Mouse (Mus musculus) MEL (cell line): ENCODE results near the gene Fam169a. TPM values are rescaled to one million over a fixed set of nuclear protein-coding genes. Genes with fewer than 3 reads are reported as not detected.

Experiments used
- DNase-seq: peaks from one replicate; pipeline ENCODE4 v3.0.0; 2011; ENCODE audit warnings: low read depth, low spot score
- H3K27ac ChIP-seq: 2 replicates; pipeline ENCODE4 v1.5.1; 2012; ENCODE audit warnings: low read depth, mild to moderate bottlenecking, control low read depth, low read length, moderate library complexity; ENCODE audit not compliant: control insufficient read depth
- H3K27me3 ChIP-seq, 2 experiments: fragments of 150-350 bp in 1 of 2; sonication (generic) in 1 of 2; 2 replicates each; pipeline ENCODE4 v1.6.1; 2012; ENCODE audit warnings: low read length in 2 of 2, mild to moderate bottlenecking in 2 of 2, improper control_type of control experiment in 1 of 2, moderate library complexity in 1 of 2; ENCODE audit not compliant: insufficient read depth in 2 of 2, control insufficient read depth in 1 of 2
- H3K36me3 ChIP-seq, 2 experiments: 2 replicates each; pipeline ENCODE4 v1.6.1; 2012 to 2014; ENCODE audit warnings: low read length in 2 of 2, improper control_type of control experiment in 1 of 2, inconsistent platforms in 1 of 2, mild to moderate bottlenecking in 1 of 2; ENCODE audit not compliant: insufficient read depth in 2 of 2, control insufficient read depth in 1 of 2
- H3K4me1 ChIP-seq, 2 experiments: fragments of 150-350 bp in 1 of 2; sonication (generic) in 1 of 2; 2 replicates each; pipeline ENCODE4 v1.6.1; 2012; ENCODE audit warnings: low read length in 2 of 2, improper control_type of control experiment in 1 of 2, mild to moderate bottlenecking in 1 of 2; ENCODE audit not compliant: insufficient read depth in 2 of 2, control insufficient read depth in 1 of 2
- H3K4me3 ChIP-seq, 2 experiments: fragments of 150-350 bp in 1 of 2; sonication (generic) in 1 of 2; 2 replicates each; pipeline ENCODE4 v1.5.1; 2012; ENCODE audit warnings: low read depth in 2 of 2, low read length in 2 of 2, mild to moderate bottlenecking in 2 of 2, moderate library complexity in 2 of 2, control low read depth in 1 of 2, improper control_type of control experiment in 1 of 2; ENCODE audit not compliant: control insufficient read depth in 1 of 2, insufficient read depth in 1 of 2
- H3K79me2 ChIP-seq: 2 replicates; pipeline ENCODE4 v1.6.1; 2012; ENCODE audit warnings: mild to moderate bottlenecking, low read length, moderate library complexity; ENCODE audit not compliant: control insufficient read depth, poor library complexity, insufficient read depth
- H3K9ac ChIP-seq: 2 replicates; pipeline ENCODE4 v1.6.1; 2012; ENCODE audit warnings: low read depth, mild to moderate bottlenecking, control low read depth, low read length, moderate library complexity; ENCODE audit not compliant: control insufficient read depth, poor library complexity, severe bottlenecking
- H3K9me3 ChIP-seq: fragments of 150-350 bp; sonication (generic); replicated peaks from 2 replicates; pipeline ENCODE4 v1.6.1; 2012; ENCODE audit warnings: mild to moderate bottlenecking, low read length, improper control_type of control experiment, moderate library complexity; ENCODE audit not compliant: insufficient read depth
- BHLHE40 ChIP-seq: IDR thresholded peaks from 2 replicates; pipeline ENCODE4 v1.6.1; 2012; ENCODE audit warnings: low read depth, mild to moderate bottlenecking, inconsistent platforms, low read length, improper control_type of control experiment, borderline replicate concordance
- CHD2 ChIP-seq: IDR thresholded peaks from 2 replicates; pipeline ENCODE4 v1.6.1; 2011; ENCODE audit warnings: low read length, improper control_type of control experiment
- E2F4 ChIP-seq: IDR thresholded peaks from 2 replicates; pipeline ENCODE4 v1.6.1; 2011; ENCODE audit warnings: low read depth, low read length, improper control_type of control experiment, borderline replicate concordance
- ELF1 ChIP-seq: IDR thresholded peaks from 2 replicates; pipeline ENCODE4 v1.6.1; 2014; ENCODE audit warnings: low read depth, mild to moderate bottlenecking, inconsistent platforms, low read length, improper control_type of control experiment, moderate library complexity
- EP300 ChIP-seq, 2 experiments: IDR thresholded peaks; 2 replicates each; pipeline ENCODE4 v1.6.1; 2011; ENCODE audit warnings: improper control_type of control experiment in 2 of 2, low read length in 2 of 2, low read depth in 1 of 2, mild to moderate bottlenecking in 1 of 2
- ETS1 ChIP-seq: IDR thresholded peaks from 2 replicates; pipeline ENCODE4 v1.6.1; 2012; ENCODE audit warnings: low read depth, mild to moderate bottlenecking, inconsistent platforms, low read length, improper control_type of control experiment, moderate library complexity
- GATA1 ChIP-seq: IDR thresholded peaks from 2 replicates; pipeline ENCODE4 v1.6.1; 2011; ENCODE audit warnings: low read depth, low read length, improper control_type of control experiment
- HCFC1 ChIP-seq: IDR thresholded peaks from 2 replicates; pipeline ENCODE4 v1.6.1; 2012; ENCODE audit warnings: low read depth, mild to moderate bottlenecking, inconsistent platforms, low read length, improper control_type of control experiment, moderate library complexity
- KAT2A ChIP-seq: conservative IDR thresholded peaks from 2 replicates; pipeline ENCODE4 v1.6.1; 2012; ENCODE audit warnings: low read depth, low read length, improper control_type of control experiment, inconsistent platforms
- MAX ChIP-seq: IDR thresholded peaks from 2 replicates; pipeline ENCODE4 v1.6.1; 2011; ENCODE audit warnings: low read length, improper control_type of control experiment
- MXI1 ChIP-seq: IDR thresholded peaks from 2 replicates; pipeline ENCODE4 v1.6.1; 2011; ENCODE audit warnings: mild to moderate bottlenecking, low read depth, low read length, improper control_type of control experiment
- MYC ChIP-seq: IDR thresholded peaks from 2 replicates; pipeline ENCODE4 v1.6.1; 2011; ENCODE audit warnings: low read depth, mild to moderate bottlenecking, low read length, improper control_type of control experiment, moderate library complexity
- NELFE ChIP-seq: IDR thresholded peaks from 2 replicates; pipeline ENCODE4 v1.6.1; 2011; ENCODE audit warnings: low read depth, low read length, improper control_type of control experiment
- POLR2AphosphoS2 ChIP-seq: IDR thresholded peaks from 2 replicates; pipeline ENCODE4 v1.6.1; 2011; ENCODE audit warnings: low read length, improper control_type of control experiment
- POLR2AphosphoS5 ChIP-seq: IDR thresholded peaks from 2 replicates; pipeline ENCODE4 v1.6.1; 2012; ENCODE audit warnings: low read depth, borderline replicate concordance, mild to moderate bottlenecking, inconsistent platforms, low read length, moderate library complexity, mixed read lengths
- RAD21 ChIP-seq: IDR thresholded peaks from 2 replicates; pipeline ENCODE4 v1.6.1; 2011; ENCODE audit warnings: mild to moderate bottlenecking, low read depth, low read length, improper control_type of control experiment
- RCOR1 ChIP-seq: IDR thresholded peaks from 2 replicates; pipeline ENCODE4 v1.6.1; 2012; ENCODE audit warnings: low read depth, mild to moderate bottlenecking, inconsistent platforms, low read length, improper control_type of control experiment
- SMC3 ChIP-seq: IDR thresholded peaks from 2 replicates; pipeline ENCODE4 v1.6.1; 2011; ENCODE audit warnings: low read depth, low read length, improper control_type of control experiment
- TAL1 ChIP-seq: IDR thresholded peaks from 2 replicates; pipeline ENCODE4 v1.6.1; 2012; ENCODE audit warnings: mild to moderate bottlenecking, inconsistent platforms, low read length, moderate library complexity, mixed read lengths
- TBP ChIP-seq: IDR thresholded peaks from 2 replicates; pipeline ENCODE4 v1.8.0; 2011; ENCODE audit warnings: low read depth, low read length, improper control_type of control experiment
- UBTF ChIP-seq: IDR thresholded peaks from 2 replicates; pipeline ENCODE4 v1.6.1; 2012; ENCODE audit warnings: low read depth, mild to moderate bottlenecking, inconsistent platforms, low read length, improper control_type of control experiment, moderate library complexity, borderline replicate concordance; ENCODE audit not compliant: insufficient read depth
- USF2 ChIP-seq, 2 experiments: IDR thresholded peaks; 2 replicates each; pipeline ENCODE4 v1.6.1; 2011 to 2012; ENCODE audit warnings: improper control_type of control experiment in 2 of 2, low read length in 2 of 2, borderline replicate concordance in 1 of 2, inconsistent platforms in 1 of 2, low read depth in 1 of 2, mild to moderate bottlenecking in 1 of 2; ENCODE audit not compliant: insufficient read depth in 1 of 2
- ZC3H11A ChIP-seq: IDR thresholded peaks from 2 replicates; pipeline ENCODE4 v1.6.1; 2012; ENCODE audit warnings: low read depth, mild to moderate bottlenecking, inconsistent platforms, low read length, improper control_type of control experiment
- ZKSCAN1 ChIP-seq: IDR thresholded peaks from 2 replicates; pipeline ENCODE4 v1.6.1; 2012; ENCODE audit warnings: low read depth, mild to moderate bottlenecking, inconsistent platforms, low read length, improper control_type of control experiment, moderate library complexity
- polyA plus RNA-seq, 2 experiments: library from polyadenylated mRNA; stranded (reverse) in 1 of 2; unstranded in 1 of 2; fragments of >175 nt in 1 of 2; fragments of >200 nt in 1 of 2; gene quantifications; 2 replicates each; pipeline versions ENCODE4 v1.2.1 to v1.2.4; 2012; ENCODE audit warnings: low replicate concordance in 2 of 2, low read depth in 1 of 2; ENCODE audit not compliant: insufficient read length in 2 of 2, insufficient read depth in 1 of 2, missing spikeins in 1 of 2
- total RNA-seq: library from RNA; depleted of rRNA; stranded (reverse); fragments of 300-350 nt; gene quantifications from 2 replicates; pipeline ENCODE4 v1.2.3, GENCODE M21; 2012

Fam169a gene
- total and polyA plus RNA-seq, 3 experiments = 0.62 to 0.89 TPM; not detected in 1

GRCm38 (mm10) chr13:97073497-97073896, 6.4 kb downstream of the Fam169a start:
- no peak overlapping the region for H3K4me3 ChIP-seq
- no peaks in the 10 kb centered on the region for H3K79me2 ChIP-seq
- no peak overlapping the region for H3K9ac ChIP-seq
- H3K27ac ChIP-seq = no peak overlapping the region
- no peak for DNase-seq
- H3K9me3 ChIP-seq = no peaks in the 10 kb centered on the region
- H3K4me1 ChIP-seq = no peaks in the 10 kb centered on the region
- TF ChIP-seq TBP = no peak
- TF ChIP-seq SMC3 = no peak
- no peak for TF ChIP-seq ZKSCAN1
- no peaks in the 10 kb centered on the region; a peak in 1 of 4 replicates for H3K27me3 ChIP-seq
- H3K36me3 ChIP-seq = no peaks in the 10 kb centered on the region

GRCm38 (mm10) chr13:97077556-97077955, 10.5 kb downstream of the Fam169a start:
- no peak for TF ChIP-seq TAL1
- TF ChIP-seq POLR2AphosphoS5 = no peak
- TF ChIP-seq HCFC1 = no peak
- TF ChIP-seq POLR2AphosphoS2 = no peak
- no peak for TF ChIP-seq ELF1
- TF ChIP-seq UBTF = no peak
- no peak for TF ChIP-seq EP300 (IDR thresholded peaks at IDR 0.05; ENCODE audit: low read depth in 1 of 2, low read length in 2 of 2)
- TF ChIP-seq RAD21 = no peak
- TF ChIP-seq GATA1 = no peak
- TF ChIP-seq RCOR1 = no peak
- no peak for TF ChIP-seq MXI1
- TF ChIP-seq, all 39 proteins: peak for 0
- Histone ChIP-seq H3K27me3 (no peaks in the 10 kb centered on the region; a peak in 1 of 4 replicates), H3K79me2 (no peaks in the 10 kb centered on the region), H3K36me3 (no peaks in the 10 kb centered on the region), H3K9me3 (no peaks in the 10 kb centered on the region), H3K4me1 (no peaks in the 10 kb centered on the region), H3K4me3 (no peak overlapping the region), H3K9ac (no peak overlapping the region), H3K27ac (no peak overlapping the region)
- no peak for DNase-seq

- no peaks in the 10 kb centered on the region for H3K4me1 ChIP-seq
- no peaks in the 10 kb centered on the region; a peak in 2 of 4 replicates for H3K27me3 ChIP-seq
- DNase-seq = no peak
- no peak for TF ChIP-seq ETS1
- TF ChIP-seq ZC3H11A = no peak
- TF ChIP-seq GATA1 = no peak
- TF ChIP-seq BHLHE40 = no peak
- no peak for TF ChIP-seq USF2 (IDR thresholded peaks at IDR 0.05; ENCODE audit: borderline replicate concordance in 1 of 2, insufficient read depth in 1 of 2, low read depth in 1 of 2, low read length in 2 of 2)
- no peak for TF ChIP-seq MAX
- no peak for TF ChIP-seq NELFE
- no peak for TF ChIP-seq CHD2
- no peak for TF ChIP-seq ELF1
- TF ChIP-seq POLR2AphosphoS2 = no peak
- TF ChIP-seq E2F4 = no peak
- TF ChIP-seq MYC = no peak
- TF ChIP-seq TAL1 = no peak
- TF ChIP-seq KAT2A = no peak
- no peak overlapping the region for H3K4me3 ChIP-seq
- no peaks in the 10 kb centered on the region for H3K36me3 ChIP-seq
- no peak overlapping the region for H3K27ac ChIP-seq
- no peaks in the 10 kb centered on the region for H3K9me3 ChIP-seq
- no peak overlapping the region for H3K9ac ChIP-seq
- H3K79me2 ChIP-seq = no peaks in the 10 kb centered on the region
Measured at GRCm38 (mm10) chr13:97080201-97080600, 13.1 kb downstream of the Fam169a start.
